Mouse (Mus musculus) MEL (cell line): Measurements from ENCODE around the gene Slc22a23. TPM values are rescaled to one million over a fixed set of nuclear protein-coding genes. Genes with fewer than 3 reads are reported as not detected.

ENCODE experiments used
- DNase-seq: peaks from one replicate; pipeline ENCODE4 v3.0.0; 2011; ENCODE audit warnings: low read depth, low spot score
- H3K27ac ChIP-seq: 2 replicates; pipeline ENCODE4 v1.5.1; 2012; ENCODE audit warnings: low read depth, mild to moderate bottlenecking, control low read depth, low read length, moderate library complexity; ENCODE audit not compliant: control insufficient read depth
- H3K27me3 ChIP-seq, 2 experiments: fragments of 150-350 bp in 1 of 2; sonication (generic) in 1 of 2; 2 replicates each; pipeline ENCODE4 v1.6.1; 2012; ENCODE audit warnings: low read length in 2 of 2, mild to moderate bottlenecking in 2 of 2, improper control_type of control experiment in 1 of 2, moderate library complexity in 1 of 2; ENCODE audit not compliant: insufficient read depth in 2 of 2, control insufficient read depth in 1 of 2
- H3K36me3 ChIP-seq, 2 experiments: 2 replicates each; pipeline ENCODE4 v1.6.1; 2012 to 2014; ENCODE audit warnings: low read length in 2 of 2, improper control_type of control experiment in 1 of 2, inconsistent platforms in 1 of 2, mild to moderate bottlenecking in 1 of 2; ENCODE audit not compliant: insufficient read depth in 2 of 2, control insufficient read depth in 1 of 2
- H3K4me1 ChIP-seq, 2 experiments: fragments of 150-350 bp in 1 of 2; sonication (generic) in 1 of 2; 2 replicates each; pipeline ENCODE4 v1.6.1; 2012; ENCODE audit warnings: low read length in 2 of 2, improper control_type of control experiment in 1 of 2, mild to moderate bottlenecking in 1 of 2; ENCODE audit not compliant: insufficient read depth in 2 of 2, control insufficient read depth in 1 of 2
- H3K4me3 ChIP-seq, 2 experiments: fragments of 150-350 bp in 1 of 2; sonication (generic) in 1 of 2; 2 replicates each; pipeline ENCODE4 v1.5.1; 2012; ENCODE audit warnings: low read depth in 2 of 2, low read length in 2 of 2, mild to moderate bottlenecking in 2 of 2, moderate library complexity in 2 of 2, control low read depth in 1 of 2, improper control_type of control experiment in 1 of 2; ENCODE audit not compliant: control insufficient read depth in 1 of 2, insufficient read depth in 1 of 2
- H3K79me2 ChIP-seq: 2 replicates; pipeline ENCODE4 v1.6.1; 2012; ENCODE audit warnings: mild to moderate bottlenecking, low read length, moderate library complexity; ENCODE audit not compliant: control insufficient read depth, poor library complexity, insufficient read depth
- H3K9ac ChIP-seq: 2 replicates; pipeline ENCODE4 v1.6.1; 2012; ENCODE audit warnings: low read depth, mild to moderate bottlenecking, control low read depth, low read length, moderate library complexity; ENCODE audit not compliant: control insufficient read depth, poor library complexity, severe bottlenecking
- H3K9me3 ChIP-seq: fragments of 150-350 bp; sonication (generic); replicated peaks from 2 replicates; pipeline ENCODE4 v1.6.1; 2012; ENCODE audit warnings: mild to moderate bottlenecking, low read length, improper control_type of control experiment, moderate library complexity; ENCODE audit not compliant: insufficient read depth
- BHLHE40 ChIP-seq: IDR thresholded peaks from 2 replicates; pipeline ENCODE4 v1.6.1; 2012; ENCODE audit warnings: low read depth, mild to moderate bottlenecking, inconsistent platforms, low read length, improper control_type of control experiment, borderline replicate concordance
- CHD1 ChIP-seq: IDR thresholded peaks from 2 replicates; pipeline ENCODE4 v1.6.1; 2012; ENCODE audit warnings: low read depth, mild to moderate bottlenecking, inconsistent platforms, low read length, improper control_type of control experiment
- CHD2 ChIP-seq: IDR thresholded peaks from 2 replicates; pipeline ENCODE4 v1.6.1; 2011; ENCODE audit warnings: low read length, improper control_type of control experiment
- EP300 ChIP-seq, 2 experiments: IDR thresholded peaks; 2 replicates each; pipeline ENCODE4 v1.6.1; 2011; ENCODE audit warnings: improper control_type of control experiment in 2 of 2, low read length in 2 of 2, low read depth in 1 of 2, mild to moderate bottlenecking in 1 of 2
- ETS1 ChIP-seq: IDR thresholded peaks from 2 replicates; pipeline ENCODE4 v1.6.1; 2012; ENCODE audit warnings: low read depth, mild to moderate bottlenecking, inconsistent platforms, low read length, improper control_type of control experiment, moderate library complexity
- GABPA ChIP-seq: IDR thresholded peaks from 2 replicates; pipeline ENCODE4 v1.6.1; 2012; ENCODE audit warnings: low read depth, mild to moderate bottlenecking, inconsistent platforms, low read length, improper control_type of control experiment, moderate library complexity
- JUND ChIP-seq: IDR thresholded peaks from 2 replicates; pipeline ENCODE4 v1.6.1; 2011; ENCODE audit warnings: low read depth, mild to moderate bottlenecking, improper control_type of control experiment, low read length
- KAT2A ChIP-seq: conservative IDR thresholded peaks from 2 replicates; pipeline ENCODE4 v1.6.1; 2012; ENCODE audit warnings: low read depth, low read length, improper control_type of control experiment, inconsistent platforms
- MAFK ChIP-seq: IDR thresholded peaks from 2 replicates; pipeline ENCODE4 v1.6.1; 2011; ENCODE audit warnings: low read depth, mild to moderate bottlenecking, low read length, improper control_type of control experiment, borderline replicate concordance
- MEF2A ChIP-seq: IDR thresholded peaks from 2 replicates; pipeline ENCODE4 v1.6.1; 2014; ENCODE audit warnings: low read depth, mild to moderate bottlenecking, inconsistent platforms, low read length, improper control_type of control experiment; ENCODE audit not compliant: poor library complexity, insufficient replicate concordance, severe bottlenecking; ENCODE audit errors: extremely low read depth
- MXI1 ChIP-seq: IDR thresholded peaks from 2 replicates; pipeline ENCODE4 v1.6.1; 2011; ENCODE audit warnings: mild to moderate bottlenecking, low read depth, low read length, improper control_type of control experiment
- MYB ChIP-seq: IDR thresholded peaks from 2 replicates; pipeline ENCODE4 v1.6.1; 2011; ENCODE audit warnings: mild to moderate bottlenecking, low read depth, low read length, improper control_type of control experiment
- POLR2A ChIP-seq, 2 experiments: IDR thresholded peaks; 2 replicates each; pipeline ENCODE4 v1.6.1; 2011 to 2012; ENCODE audit warnings: low read length in 2 of 2, mild to moderate bottlenecking in 2 of 2, control low read depth in 1 of 2, improper control_type of control experiment in 1 of 2, low read depth in 1 of 2, moderate library complexity in 1 of 2; ENCODE audit not compliant: control insufficient read depth in 1 of 2, insufficient read depth in 1 of 2, poor library complexity in 1 of 2
- POLR2AphosphoS2 ChIP-seq: IDR thresholded peaks from 2 replicates; pipeline ENCODE4 v1.6.1; 2011; ENCODE audit warnings: low read length, improper control_type of control experiment
- POLR2AphosphoS5 ChIP-seq: IDR thresholded peaks from 2 replicates; pipeline ENCODE4 v1.6.1; 2012; ENCODE audit warnings: low read depth, borderline replicate concordance, mild to moderate bottlenecking, inconsistent platforms, low read length, moderate library complexity, mixed read lengths
- RAD21 ChIP-seq: IDR thresholded peaks from 2 replicates; pipeline ENCODE4 v1.6.1; 2011; ENCODE audit warnings: mild to moderate bottlenecking, low read depth, low read length, improper control_type of control experiment
- RCOR1 ChIP-seq: IDR thresholded peaks from 2 replicates; pipeline ENCODE4 v1.6.1; 2012; ENCODE audit warnings: low read depth, mild to moderate bottlenecking, inconsistent platforms, low read length, improper control_type of control experiment
- SMC3 ChIP-seq: IDR thresholded peaks from 2 replicates; pipeline ENCODE4 v1.6.1; 2011; ENCODE audit warnings: low read depth, low read length, improper control_type of control experiment
- TBP ChIP-seq: IDR thresholded peaks from 2 replicates; pipeline ENCODE4 v1.8.0; 2011; ENCODE audit warnings: low read depth, low read length, improper control_type of control experiment
- UBTF ChIP-seq: IDR thresholded peaks from 2 replicates; pipeline ENCODE4 v1.6.1; 2012; ENCODE audit warnings: low read depth, mild to moderate bottlenecking, inconsistent platforms, low read length, improper control_type of control experiment, moderate library complexity, borderline replicate concordance; ENCODE audit not compliant: insufficient read depth
- USF2 ChIP-seq, 2 experiments: IDR thresholded peaks; 2 replicates each; pipeline ENCODE4 v1.6.1; 2011 to 2012; ENCODE audit warnings: improper control_type of control experiment in 2 of 2, low read length in 2 of 2, borderline replicate concordance in 1 of 2, inconsistent platforms in 1 of 2, low read depth in 1 of 2, mild to moderate bottlenecking in 1 of 2; ENCODE audit not compliant: insufficient read depth in 1 of 2
- ZC3H11A ChIP-seq: IDR thresholded peaks from 2 replicates; pipeline ENCODE4 v1.6.1; 2012; ENCODE audit warnings: low read depth, mild to moderate bottlenecking, inconsistent platforms, low read length, improper control_type of control experiment
- ZMIZ1 ChIP-seq: IDR thresholded peaks from 2 replicates; pipeline ENCODE4 v1.6.1; 2012; ENCODE audit warnings: low read depth, mild to moderate bottlenecking, inconsistent platforms, low read length, improper control_type of control experiment, moderate library complexity
- ZNF384 ChIP-seq: IDR thresholded peaks from 2 replicates; pipeline ENCODE4 v1.6.1; 2012; ENCODE audit warnings: low read depth, mild to moderate bottlenecking, inconsistent platforms, low read length, improper control_type of control experiment
- polyA plus RNA-seq, 2 experiments: library from polyadenylated mRNA; stranded (reverse) in 1 of 2; unstranded in 1 of 2; fragments of >175 nt in 1 of 2; fragments of >200 nt in 1 of 2; gene quantifications; 2 replicates each; pipeline versions ENCODE4 v1.2.1 to v1.2.4; 2012; ENCODE audit warnings: low replicate concordance in 2 of 2, low read depth in 1 of 2; ENCODE audit not compliant: insufficient read length in 2 of 2, insufficient read depth in 1 of 2, missing spikeins in 1 of 2
- total RNA-seq: library from RNA; depleted of rRNA; stranded (reverse); fragments of 300-350 nt; gene quantifications from 2 replicates; pipeline ENCODE4 v1.2.3, GENCODE M21; 2012

The Slc22a23 gene
- total and polyA plus RNA-seq, 3 experiments = 22.2 to 24.3 TPM; not detected in 1

DNA sequence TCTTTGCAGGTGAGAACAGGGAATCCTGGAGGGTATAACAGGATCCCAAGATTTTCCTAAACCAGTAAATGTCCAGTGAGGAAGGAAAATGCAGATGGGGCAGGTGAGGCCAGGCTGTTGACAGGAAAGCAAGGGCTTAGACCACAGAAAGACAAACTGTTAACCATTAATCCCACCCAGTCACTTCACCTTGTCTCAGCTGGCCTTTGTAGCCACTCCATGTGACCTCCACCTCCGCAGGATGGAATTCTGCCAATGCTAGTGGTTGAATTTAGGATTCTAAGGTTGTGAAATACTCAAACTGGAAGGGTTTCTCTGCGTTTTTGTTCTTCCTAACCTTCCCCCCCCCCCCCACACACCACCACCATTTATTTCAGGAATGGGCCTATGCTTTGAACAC is 52.9 kb downstream of the Slc22a23 start:
- no peak for TF ChIP-seq CHD1
- TF ChIP-seq MXI1 = no peak
- no peak for TF ChIP-seq BHLHE40
- TF ChIP-seq POLR2A (IDR thresholded peaks at IDR 0.05; ENCODE audit: control insufficient read depth in 1 of 2, insufficient read depth in 1 of 2, low read depth in 1 of 2, low read length in 2 of 2, poor library complexity in 1 of 2) = no peak
- no peak for TF ChIP-seq JUND
- no peak for TF ChIP-seq ZMIZ1
- no peak for TF ChIP-seq CHD2
- no peak for TF ChIP-seq TBP
- DNase-seq = no peak
- Histone ChIP-seq H3K79me2 (no peaks in the 10 kb centered on the region), H3K27ac (no peak overlapping the region), H3K27me3 (no peaks in the 10 kb centered on the region), H3K36me3 (peaks cover 3 to 27% of the 10 kb centered on the region in 2 experiments), H3K4me1 (no peaks in the 10 kb centered on the region), H3K9me3 (no peaks in the 10 kb centered on the region), H3K9ac (no peak overlapping the region), H3K4me3 (no peak overlapping the region)

DNA sequence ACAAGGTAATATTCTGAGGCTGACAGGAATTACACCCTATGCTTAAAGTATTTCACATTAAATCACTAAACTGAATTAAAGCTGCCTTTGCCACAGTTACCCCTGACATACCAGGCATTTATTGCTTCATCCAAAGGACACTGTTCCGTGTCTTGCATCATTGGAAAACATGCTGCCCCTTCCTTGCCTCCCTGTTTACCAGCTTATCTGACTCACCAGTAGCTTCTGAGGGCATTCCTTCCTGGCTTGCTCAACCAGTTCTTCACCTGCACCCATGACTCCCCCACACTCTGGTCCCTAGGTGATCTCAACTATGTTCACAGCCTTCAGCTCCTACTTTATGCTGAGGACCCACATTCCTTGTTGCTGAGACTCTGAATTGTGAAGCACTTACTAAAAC is 54.6 kb downstream of the Slc22a23 start:
- Histone ChIP-seq H3K79me2 (peaks cover 2% of the 10 kb centered on the region; the same call in 1 of the 2 replicates), H3K9me3 (no peaks in the 10 kb centered on the region), H3K4me3 (no peak overlapping the region), H3K4me1 (no peaks in the 10 kb centered on the region), H3K27ac (no peak overlapping the region), H3K36me3 (peaks cover 3 to 22% of the 10 kb centered on the region in 2 experiments), H3K27me3 (no peaks in the 10 kb centered on the region), H3K9ac (no peak overlapping the region)
- TF ChIP-seq JUND = no peak
- DNase-seq = no peak

DNA sequence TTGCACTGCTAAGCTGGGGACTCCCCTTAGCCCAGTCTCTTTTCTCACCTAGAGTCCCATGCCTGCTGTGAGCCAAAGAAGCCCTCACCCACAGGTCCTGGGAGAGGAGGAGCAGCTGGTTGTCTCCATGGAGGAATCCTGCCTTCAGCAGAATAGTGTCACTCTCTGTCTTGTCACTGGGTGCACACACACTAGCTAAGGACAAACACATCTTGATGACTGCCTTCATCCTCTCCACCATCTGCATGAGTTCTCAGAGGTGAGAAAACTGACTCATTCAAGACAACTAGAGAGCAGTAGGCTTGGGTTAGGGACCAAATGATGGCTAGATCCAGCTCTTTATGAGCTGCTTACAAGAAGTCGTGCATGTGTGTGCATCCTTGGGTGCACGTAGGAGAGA is 55.4 kb downstream of the Slc22a23 start:
- H3K27me3 ChIP-seq = no peaks in the 10 kb centered on the region
- H3K9me3 ChIP-seq = no peaks in the 10 kb centered on the region
- no peak overlapping the region for H3K9ac ChIP-seq
- DNase-seq = no peak
- H3K4me1 ChIP-seq = no peaks in the 10 kb centered on the region
- no peak overlapping the region for H3K27ac ChIP-seq
- H3K4me3 ChIP-seq = no peak overlapping the region
- H3K36me3 ChIP-seq = peaks cover 3 to 23% of the 10 kb centered on the region in 2 experiments
- TF ChIP-seq CHD2 = no peak
- no peak for TF ChIP-seq ZMIZ1
- TF ChIP-seq EP300 (IDR thresholded peaks at IDR 0.05; ENCODE audit: low read depth in 1 of 2, low read length in 2 of 2) = no peak
- no peak for TF ChIP-seq MAFK
- TF ChIP-seq RAD21 = no peak
- no peak for TF ChIP-seq POLR2A (IDR thresholded peaks at IDR 0.05; ENCODE audit: control insufficient read depth in 1 of 2, insufficient read depth in 1 of 2, low read depth in 1 of 2, low read length in 2 of 2, poor library complexity in 1 of 2)
- TF ChIP-seq KAT2A = no peak
- TF ChIP-seq POLR2AphosphoS2 = no peak
- TF ChIP-seq UBTF = no peak
- no peak for TF ChIP-seq ZNF384
- TF ChIP-seq ZC3H11A = no peak
- no peak for TF ChIP-seq MEF2A
- TF ChIP-seq GABPA = no peak
- TF ChIP-seq JUND = no peak
- TF ChIP-seq RCOR1 = no peak
- TF ChIP-seq POLR2AphosphoS5 = no peak
- no peak for TF ChIP-seq USF2 (IDR thresholded peaks at IDR 0.05; ENCODE audit: borderline replicate concordance in 1 of 2, insufficient read depth in 1 of 2, low read depth in 1 of 2, low read length in 2 of 2)
- no peak for TF ChIP-seq SMC3
- no peak for TF ChIP-seq MYB
- TF ChIP-seq ETS1 = no peak
- peaks cover 3% of the 10 kb centered on the region; the same call in 1 of the 2 replicates for H3K79me2 ChIP-seq
